In the genomic region with DNA sequence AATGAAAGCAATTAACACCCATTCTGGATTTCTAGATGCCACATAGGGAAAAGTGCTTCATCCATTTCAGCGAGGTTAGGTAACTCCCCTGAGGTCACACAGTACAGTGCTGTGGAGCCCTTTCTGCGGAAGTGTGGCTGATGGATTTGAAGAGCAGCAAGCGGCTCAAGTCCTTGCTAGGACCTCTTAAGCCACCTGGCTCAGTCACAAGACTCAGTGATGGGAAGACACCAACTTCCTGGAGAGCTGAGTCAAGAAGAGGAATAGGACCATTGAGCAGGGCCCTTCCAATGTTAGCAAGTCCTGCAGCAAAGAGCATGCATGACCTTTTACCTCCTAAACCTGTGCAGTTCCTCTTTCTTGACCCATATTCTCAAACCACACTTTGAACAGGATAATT, we compare ENCODE assay signal across 10 mouse cellular contexts. TPM values are rescaled to one million over a fixed set of nuclear protein-coding genes. Genes with fewer than 3 reads are reported as not detected.
DNase-seq lines count a peak whose midpoint lies in the region; ATAC-seq and TF ChIP-seq lines count a peak whose summit lies in the region.
"Had no signal": no experiment of that assay in that cellular context is flagged by ENCODE, and none has a peak within 500 bp of the region (broad histone marks: within the 10 kb centered on the region; RNA-seq: fewer than 3 reads in every experiment).

No protein-coding gene starts in this region.

- H3K9me3 ChIP-seq in lung, postnatal 0 days (ENCODE audit: low read length), result no peaks in the 10 kb centered on the region
- H3K9me3 ChIP-seq in embryonic facial prominence, embryonic 14.5 days (ENCODE audit: control insufficient read depth, low read length), result no peaks in the 10 kb centered on the region
- no peaks in the 10 kb centered on the region for H3K9me3 ChIP-seq in hindbrain, postnatal 0 days (ENCODE audit: low read length)
- no peaks in the 10 kb centered on the region for H3K9me3 ChIP-seq in stomach, embryonic 14.5 days (ENCODE audit: control insufficient read depth, low read depth, low read length)
- H3K9me3 ChIP-seq: liver, embryonic 13.5 days had no signal

- DNase-seq in lung, postnatal 0 days (ENCODE audit: low spot score), result peak; percentile 14
- DNase-seq in lung, adult 2 months, result no peak
- DNase-seq in embryonic facial prominence, embryonic 14.5 days (ENCODE audit: low spot score), result no peak
- no peak for DNase-seq in hindbrain, postnatal 0 days (ENCODE audit: low spot score)
- DNase-seq in left cerebral cortex, postnatal 14 days (ENCODE audit: low spot score in 2 of 2), result no peak
- no peak for DNase-seq in layer of hippocampus, postnatal 14 days (ENCODE audit: low spot score in 2 of 2)
- no peak for DNase-seq in layer of hippocampus, adult 9-11 months
- DNase-seq: kidney, adult 11 months; liver, embryonic 13.5 days had no signal

- H3K27me3 ChIP-seq in lung, postnatal 0 days (replicated peaks; ENCODE audit: insufficient read depth, low read length), result peaks cover 3% of the 10 kb centered on the region; the same call in 1 of the 2 replicates
- peaks cover 51% of the 10 kb centered on the region for H3K27me3 ChIP-seq in embryonic facial prominence, embryonic 14.5 days (replicated peaks; ENCODE audit: control insufficient read depth, insufficient read depth, low read length)
- H3K27me3 ChIP-seq in hindbrain, postnatal 0 days (ENCODE audit: insufficient read depth, low read length), result no peaks in the 10 kb centered on the region
- H3K27me3 ChIP-seq in stomach, embryonic 14.5 days (ENCODE audit: control insufficient read depth, insufficient read depth, low read length), result peaks cover 8% of the 10 kb centered on the region; the same call in 1 of the 2 replicates

- TF ChIP-seq CTCF in lung, postnatal 0 days (IDR thresholded peaks at IDR 0.05), result no peak
- no peak for TF ChIP-seq CTCF in lung, adult 2 months (IDR thresholded peaks at IDR 0.05; ENCODE audit: insufficient read depth, low read length)
- TF ChIP-seq CTCF in hindbrain, postnatal 0 days (IDR thresholded peaks at IDR 0.05; ENCODE audit: low read depth), result no peak

- no peak for ATAC-seq in lung, postnatal 0 days
- 0 out of 2 replicates have a peak, but pooled peaks have one; percentile 35 for ATAC-seq in embryonic facial prominence, embryonic 14.5 days (ENCODE audit: low read depth)
- no peak for ATAC-seq in hindbrain, postnatal 0 days
- no peak for ATAC-seq in stomach, embryonic 14.5 days (ENCODE audit: insufficient number of reproducible peaks, insufficient read depth, low FRiP score, low read depth)

- H3K4me1 ChIP-seq in lung, postnatal 0 days (ENCODE audit: insufficient read depth, low read depth, low read length), result no peaks in the 10 kb centered on the region
- H3K4me1 ChIP-seq in lung, adult 2 months (ENCODE audit: control insufficient read depth, insufficient read depth, low read length), result no peaks in the 10 kb centered on the region
- H3K4me1 ChIP-seq in embryonic facial prominence, embryonic 14.5 days (ENCODE audit: control insufficient read depth, insufficient read depth, low read length), result no peaks in the 10 kb centered on the region
- H3K4me1 ChIP-seq in hindbrain, postnatal 0 days (ENCODE audit: insufficient read depth, low read length), result peaks cover 3% of the 10 kb centered on the region; the same call in 1 of the 2 replicates
- 0 out of 2 replicates have a peak, but pooled peaks cover 3% of the 10 kb centered on the region for H3K4me1 ChIP-seq in stomach, embryonic 14.5 days (ENCODE audit: control insufficient read depth, insufficient read depth, low read length)

- no peak overlapping the region for H3K9ac ChIP-seq in lung, postnatal 0 days (replicated peaks; ENCODE audit: low read depth)
- no peak overlapping the region for H3K9ac ChIP-seq in embryonic facial prominence, embryonic 14.5 days (ENCODE audit: low read depth, low read length)
- H3K9ac ChIP-seq in hindbrain, postnatal 0 days (replicated peaks; ENCODE audit: low read length), result peak overlapping the region; percentile 79; the same call in 1 of the 2 replicates
- H3K9ac ChIP-seq in stomach, embryonic 14.5 days (replicated peaks; ENCODE audit: low read depth, low read length), result no peak overlapping the region
- H3K9ac ChIP-seq: liver, embryonic 13.5 days had no signal

- TF ChIP-seq EP300 in lung, postnatal 0 days (IDR thresholded peaks at IDR 0.05), result no peak

- H3K27ac ChIP-seq in lung, postnatal 0 days (ENCODE audit: low read length), result peak overlapping the region; percentile 59; the same call in 1 of the 2 replicates
- H3K27ac ChIP-seq in embryonic facial prominence, embryonic 14.5 days (replicated peaks; ENCODE audit: low read depth, low read length), result no peak overlapping the region
- peak overlapping the region; percentile 57; the same call in 1 of the 2 replicates for H3K27ac ChIP-seq in hindbrain, postnatal 0 days
- H3K27ac ChIP-seq in stomach, embryonic 14.5 days (ENCODE audit: low read length), result no peak overlapping the region
- H3K27ac ChIP-seq: liver, embryonic 13.5 days had no signal

- no peaks in the 10 kb centered on the region for H3K36me3 ChIP-seq in lung, postnatal 0 days (ENCODE audit: insufficient read depth, low read length)
- H3K36me3 ChIP-seq in embryonic facial prominence, embryonic 14.5 days (ENCODE audit: control insufficient read depth, insufficient read depth, low read length), result no peaks in the 10 kb centered on the region
- no peaks in the 10 kb centered on the region for H3K36me3 ChIP-seq in hindbrain, postnatal 0 days (ENCODE audit: insufficient read depth, low read length)
- H3K36me3 ChIP-seq in stomach, embryonic 14.5 days (ENCODE audit: control insufficient read depth, insufficient read depth, low read length), result no peaks in the 10 kb centered on the region
- H3K36me3 ChIP-seq: liver, embryonic 13.5 days had no signal

- TF ChIP-seq POLR2A in lung, adult 2 months (IDR thresholded peaks at IDR 0.05; ENCODE audit: borderline replicate concordance, extremely low read depth, low read depth, low read length), result no peak

- intact Hi-C loops in left cerebral cortex, postnatal 14 days (cut with DNase I), result no loop called here

- no peak overlapping the region; the same call in none of the 2 replicates for H3K4me2 ChIP-seq in lung, postnatal 0 days (replicated peaks; ENCODE audit: low read depth, low read length)
- H3K4me2 ChIP-seq in embryonic facial prominence, embryonic 14.5 days (ENCODE audit: low read depth, low read length), result peak overlapping the region; percentile 96
- peak overlapping the region; percentile 86 for H3K4me2 ChIP-seq in hindbrain, postnatal 0 days (ENCODE audit: low read depth, low read length)
- H3K4me2 ChIP-seq in stomach, embryonic 14.5 days (replicated peaks; ENCODE audit: low read depth, low read length), result peak overlapping the region; percentile 94

- WGBS in lung, postnatal 0 days, result 48% methylated on average over 3 of the region's 3 CpGs
- 55% methylated on average over 3 of the region's 3 CpGs for WGBS in lung, adult 2 months
- 53% methylated on average over 3 of the region's 3 CpGs for WGBS in embryonic facial prominence, embryonic 14.5 days
- WGBS in hindbrain, postnatal 0 days, result 48% methylated on average over 3 of the region's 3 CpGs
- 73% methylated on average over 3 of the region's 3 CpGs for WGBS in stomach, embryonic 14.5 days

- peak overlapping the region; percentile 53; the same call in 1 of the 2 replicates for H3K4me3 ChIP-seq in lung, postnatal 0 days (ENCODE audit: low read depth, low read length)
- H3K4me3 ChIP-seq in lung, adult 2 months (replicated peaks; ENCODE audit: extremely low read depth, low read depth, low read length), result no peak overlapping the region
- peak overlapping the region; percentile 60 for H3K4me3 ChIP-seq in embryonic facial prominence, embryonic 14.5 days (ENCODE audit: low read depth, low read length)
- peak overlapping the region; percentile 44 for H3K4me3 ChIP-seq in hindbrain, postnatal 0 days (ENCODE audit: low read length)
- peak overlapping the region; percentile 64 for H3K4me3 ChIP-seq in stomach, embryonic 14.5 days (ENCODE audit: low read depth, low read length)

RNA-seq across cellular contexts. Expression of a gene that starts 1.5 kb away (rescaled TPM):
- 8.8 and 9.0 TPM in 2 replicates for polyA plus RNA-seq in lung, postnatal 0 days (2015; fragmentation: Nextera tagmentation; extraction: Ambion mirVana)
- polyA plus RNA-seq in lung, adult 2 months (2012; rRNA removed), result 3.4 and 6.4 TPM in 2 replicates
- polyA plus RNA-seq in embryonic facial prominence, embryonic 14.5 days (2014; fragmentation: Nextera tagmentation; extraction: Ambion mirVana), result 6.9 and 7.0 TPM in 2 replicates
- 38.1 and 49.5 TPM in 2 replicates for total RNA-seq in hindbrain, postnatal 0 days (2014; rRNA removed)
- polyA plus RNA-seq in hindbrain, postnatal 0 days (2015; fragmentation: Nextera tagmentation; extraction: Ambion mirVana), result 45.7 and 48.9 TPM in 2 replicates
- 9.9 and 11.8 TPM in 2 replicates for polyA plus RNA-seq in stomach, embryonic 14.5 days (2014; fragmentation: Nextera tagmentation; extraction: Ambion mirVana)
- total RNA-seq in left cerebral cortex, postnatal 14 days (2021), result 10 to 100 TPM; 36.8 to 37.9 TPM
- total RNA-seq in layer of hippocampus, postnatal 14 days (2021), result 10 to 100 TPM; 39.3 to 39.7 TPM

Comparison
In these comparisons a context has a peak if more than half of its experiments do, and no peak if none do; other contexts are left out.
1. H3K27ac ChIP-seq: peak in lung, postnatal 0 days (single experiment) and hindbrain, postnatal 0 days (single experiment); none in embryonic facial prominence, embryonic 14.5 days (single experiment) and stomach, embryonic 14.5 days (single experiment).